Mouse (Mus musculus) bone marrow, adult 2 months (tissue): ENCODE data around the gene Ptpn9. TPM values are rescaled to one million over a fixed set of nuclear protein-coding genes. Genes with fewer than 3 reads are reported as not detected.

Experiments used
- H3K27ac ChIP-seq: fragments of 200-500 bp; 2 replicates; pipeline ENCODE4 v1.5.1; 2012; ENCODE audit warnings: low read depth, mild to moderate bottlenecking, control low read depth, inconsistent platforms, low read length; ENCODE audit not compliant: control insufficient read depth, poor library complexity, insufficient read depth
- H3K4me1 ChIP-seq: fragments of 200-500 bp; 2 replicates; pipeline ENCODE4 v1.6.1; 2011; ENCODE audit warnings: low read length; ENCODE audit not compliant: control insufficient read depth, insufficient read depth
- H3K4me3 ChIP-seq: fragments of 200-500 bp; replicated peaks from 2 replicates; pipeline ENCODE3; 2011; ENCODE audit warnings: mild to moderate bottlenecking, low read depth, low read length, control low read depth; ENCODE audit not compliant: control insufficient read depth
- CTCF ChIP-seq: fragments of 200-500 bp; IDR thresholded peaks from 2 replicates; pipeline ENCODE4 v1.5.1; 2011; ENCODE audit warnings: low read length, control low read depth; ENCODE audit not compliant: control insufficient read depth, insufficient read depth
- POLR2A ChIP-seq: fragments of 200-500 bp; IDR thresholded peaks from 2 replicates; pipeline ENCODE4 v1.6.1; 2011; ENCODE audit warnings: low read depth, mild to moderate bottlenecking, control low read depth, low read length, borderline replicate concordance; ENCODE audit not compliant: control insufficient read depth
- WGBS: fragments of 180-500 bp; shearing (Covaris S2); methylation state at CpG from one replicate; pipeline ENCODE4 v1.1.7; 2018; 5-methylcytosine and 5-hydroxymethylcytosine counted together
- polyA plus RNA-seq: library from polyadenylated mRNA; stranded (reverse); fragments of >200 nt; gene quantifications from 2 replicates; pipeline ENCODE4 v1.2.4, GENCODE M21; 2011; ENCODE audit warnings: low replicate concordance; ENCODE audit not compliant: missing spikeins, insufficient read depth, insufficient read length

Ptpn9 gene
- polyA plus RNA-seq, 1 experiment = 6.0 TPM

DNA sequence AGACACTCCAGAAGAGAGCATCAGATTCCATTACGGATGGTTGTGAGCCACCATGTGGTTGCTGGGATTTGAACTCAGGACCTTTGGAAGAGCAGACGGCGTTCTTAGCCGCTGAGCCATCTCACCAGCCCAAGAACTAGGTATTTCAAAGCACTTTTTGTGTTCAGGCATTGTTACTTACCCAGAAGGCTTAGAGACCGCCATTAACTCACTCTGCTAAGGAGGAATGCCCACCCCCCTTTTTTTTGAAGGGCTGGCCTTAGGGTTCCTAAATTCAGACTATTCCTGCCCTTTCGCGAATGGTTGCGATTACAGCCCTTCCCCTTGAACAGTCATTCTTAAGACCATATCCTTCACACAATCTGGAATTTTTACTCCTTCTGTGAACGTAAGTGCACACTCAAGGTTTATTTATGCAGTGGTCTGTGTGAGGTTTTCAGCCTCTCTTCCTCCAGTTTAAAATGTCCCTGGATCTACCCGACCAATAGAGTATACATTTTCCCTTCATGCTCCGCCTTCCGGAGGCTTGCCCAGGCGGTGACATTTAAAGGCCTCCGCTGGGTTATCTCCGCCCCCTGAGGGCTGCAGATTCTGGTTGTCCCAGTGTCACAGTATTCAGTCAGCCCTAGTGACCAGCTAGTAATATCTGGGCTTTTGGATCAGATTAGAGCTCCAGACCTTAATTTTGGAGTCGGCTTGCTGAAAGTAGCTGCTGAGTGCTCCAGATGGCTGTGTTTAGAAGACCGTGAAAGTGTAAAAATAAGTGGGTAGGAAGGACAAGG is 80.3 kb downstream of the Ptpn9 start:
- no peaks in the 10 kb centered on the region; the same call in 1 of the 2 replicates for H3K4me1 ChIP-seq
- TF ChIP-seq POLR2A (no peak), CTCF (no peak)
- WGBS = 5% methylated on average over 17 of the region's 17 CpGs
- H3K4me3 ChIP-seq = peak overlapping the region; percentile 78
- peak overlapping the region; percentile 89 for H3K27ac ChIP-seq

DNA sequence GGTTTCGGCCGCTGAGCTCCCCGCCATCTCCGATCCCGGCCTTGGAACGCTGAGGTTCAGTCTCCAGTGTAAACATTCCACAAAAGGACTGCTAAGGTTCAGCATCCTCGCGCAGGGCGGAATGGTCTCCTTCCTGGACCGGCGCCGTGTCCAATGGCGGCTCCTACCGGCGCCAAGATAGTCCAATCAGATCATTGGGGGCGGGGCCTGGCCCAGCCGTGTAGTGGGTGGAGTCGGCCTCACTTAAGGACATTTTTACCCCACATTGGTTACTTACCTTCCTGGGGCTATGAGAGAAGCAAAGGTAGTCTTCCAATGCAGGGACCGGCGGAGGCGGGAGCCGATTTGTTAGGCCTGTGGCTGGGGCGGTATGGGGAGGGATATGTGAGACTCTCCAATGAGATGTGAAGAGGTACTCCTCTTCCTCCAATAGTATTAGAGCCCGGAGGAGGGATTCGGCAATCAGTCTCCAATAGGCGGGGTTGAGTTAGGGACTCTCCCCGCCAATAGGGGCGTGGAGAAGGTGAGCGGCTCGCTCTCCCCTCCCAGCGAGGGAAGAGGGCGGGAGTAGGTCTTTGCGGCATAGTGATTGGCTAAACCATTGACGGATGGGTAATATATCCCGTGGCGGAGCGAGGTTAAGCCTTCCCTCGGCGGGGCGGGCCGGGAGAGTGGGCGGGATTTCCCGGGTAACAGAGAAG is 81.1 kb downstream of the Ptpn9 start:
- TF ChIP-seq CTCF = 0 out of 2 replicates have a peak, but pooled peaks have one; percentile 14
- peak; percentile 60; the same call in 1 of the 2 replicates for TF ChIP-seq POLR2A
- Histone ChIP-seq H3K27ac (peak overlapping the region; percentile 89), H3K4me1 (no peaks in the 10 kb centered on the region; the same call in 1 of the 2 replicates), H3K4me3 (peak overlapping the region; percentile 81)
- WGBS = under 1% methylated on average over 43 of the region's 43 CpGs

GRCm38 (mm10) chr9:57076701-57077660 is 82.3 kb downstream of the Ptpn9 start:
- no peaks in the 10 kb centered on the region; the same call in 1 of the 2 replicates for H3K4me1 ChIP-seq
- peak overlapping the region; percentile 99 for H3K27ac ChIP-seq
- WGBS = 2% methylated on average over 72 of the region's 72 CpGs
- no peak for TF ChIP-seq CTCF
- TF ChIP-seq POLR2A = 0 out of 2 replicates have a peak, but pooled peaks have one; percentile 44
- H3K4me3 ChIP-seq = peak overlapping the region; percentile 81

- WGBS = 81% methylated on average over 3 of the region's 3 CpGs
- Histone ChIP-seq H3K4me1 (no peaks in the 10 kb centered on the region), H3K4me3 (no peak overlapping the region), H3K27ac (no peak overlapping the region)
- TF ChIP-seq POLR2A = no peak
- TF ChIP-seq CTCF = no peak
Observed at GRCm38 (mm10) chr9:57082236-57082635, 87.5 kb downstream of the Ptpn9 start.

Other genes with a start within 250 kb of the Ptpn9 start
- 0.87 TPM in 1 of 2 replicates, not detected in the other for gene Lingo1, start 198.5 kb upstream of the Ptpn9 start, polyA plus RNA-seq
- not detected in 2 replicates for gene Odf3l1, start 130.2 kb upstream of the Ptpn9 start, polyA plus RNA-seq
- gene Cspg4, start 129.9 kb upstream of the Ptpn9 start, polyA plus RNA-seq = 0.29 and 1.4 TPM in 2 replicates
- 2.4 and 3.4 TPM in 2 replicates for gene Snx33, start 66.6 kb upstream of the Ptpn9 start, polyA plus RNA-seq
- 36.0 and 83.1 TPM in 2 replicates for gene Imp3, start 57.4 kb upstream of the Ptpn9 start, polyA plus RNA-seq
- gene Snupn, start 44.0 kb upstream of the Ptpn9 start, polyA plus RNA-seq = 5.2 and 14.9 TPM in 2 replicates
- 14.5 and 29.2 TPM in 2 replicates for gene Sin3a, start 77.1 kb downstream of the Ptpn9 start, polyA plus RNA-seq
- gene Man2c1, start 135.8 kb downstream of the Ptpn9 start, polyA plus RNA-seq = 59.3 and 101 TPM in 2 replicates
- 8.8 and 17.9 TPM in 2 replicates for gene Neil1, start 153.4 kb downstream of the Ptpn9 start, polyA plus RNA-seq
- 38.6 and 97.6 TPM in 2 replicates for gene Commd4, start 163.4 kb downstream of the Ptpn9 start, polyA plus RNA-seq
- gene Trcg1, start 241.6 kb downstream of the Ptpn9 start, polyA plus RNA-seq = not detected in 2 replicates